Mouse (Mus musculus) kidney, adult 2 months (tissue): ENCODE measurements around the gene Haspin. TPM values are rescaled to one million over a fixed set of nuclear protein-coding genes. Genes with fewer than 3 reads are reported as not detected.

Experiments
- DNase-seq: peaks from one replicate; pipeline ENCODE4 v3.0.0; 2021
- H3K27ac ChIP-seq: fragments of 200-500 bp; 2 replicates; pipeline ENCODE4 v1.5.1; 2012; ENCODE audit warnings: low read depth, low read length, control low read depth, inconsistent platforms; ENCODE audit not compliant: insufficient read depth
- H3K27me3 ChIP-seq: fragments of 200-500 bp; replicated peaks from 2 replicates; pipeline ENCODE4 v1.6.1; 2012; ENCODE audit warnings: mild to moderate bottlenecking, moderate library complexity, low read length, inconsistent platforms; ENCODE audit not compliant: control insufficient read depth, insufficient read depth
- H3K36me3 ChIP-seq: fragments of 200-500 bp; 2 replicates; pipeline ENCODE4 v1.6.1; 2012; ENCODE audit warnings: mild to moderate bottlenecking, moderate library complexity, low read length, inconsistent platforms; ENCODE audit not compliant: control insufficient read depth, insufficient read depth
- H3K4me1 ChIP-seq: fragments of 200-500 bp; 2 replicates; pipeline ENCODE4 v1.6.1; 2011; ENCODE audit warnings: low read length; ENCODE audit not compliant: control insufficient read depth, insufficient read depth
- H3K4me3 ChIP-seq: fragments of 200-500 bp; 2 replicates; pipeline ENCODE4 v1.5.1; 2011; ENCODE audit warnings: mild to moderate bottlenecking, low read depth, low read length, control low read depth; ENCODE audit not compliant: insufficient read depth
- CTCF ChIP-seq: fragments of 200-500 bp; conservative IDR thresholded peaks from 2 replicates; pipeline ENCODE4 v1.5.1; 2011; ENCODE audit warnings: low read depth, mild to moderate bottlenecking, control low read depth, low read length, moderate library complexity, mixed read lengths; ENCODE audit not compliant: insufficient read depth, insufficient read length
- POLR2A ChIP-seq: fragments of 200-500 bp; IDR thresholded peaks from one replicate; pipeline ENCODE4 v1.6.1; 2011; ENCODE audit warnings: low read depth, low read length, control low read depth
- WGBS: fragments of 180-500 bp; shearing (Covaris S2); methylation state at CpG from one replicate; pipeline ENCODE4 v1.1.7; 2018; 5-methylcytosine and 5-hydroxymethylcytosine counted together
- polyA plus RNA-seq: library from polyadenylated mRNA; depleted of rRNA; stranded (reverse); fragments of >200 nt; gene quantifications from 2 replicates; pipeline ENCODE4 v1.2.3, GENCODE M21; 2012

Gene Haspin
- polyA plus RNA-seq, 1 experiment = 1.3 TPM

DNA sequence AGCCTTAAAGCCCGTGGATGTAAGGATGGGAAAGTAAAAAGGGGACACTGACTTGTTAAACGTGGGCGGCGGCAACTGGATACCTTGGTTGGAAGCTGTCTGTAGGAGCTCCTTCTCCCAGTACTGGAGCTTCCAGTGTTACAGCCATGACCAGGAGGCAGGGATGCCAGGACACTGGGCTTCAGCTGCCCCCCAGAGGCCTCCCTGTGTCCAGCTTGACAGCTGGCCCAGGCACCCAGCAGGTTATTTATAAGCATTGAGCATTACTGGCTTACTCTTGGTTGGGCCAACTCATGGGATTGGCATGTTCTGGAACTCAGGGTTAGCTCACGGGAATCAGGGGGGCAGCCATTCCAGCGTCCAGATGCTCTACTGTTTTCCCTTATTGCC, 22.7 kb upstream of the Haspin start:
- TF ChIP-seq CTCF (no peak), POLR2A (no peak)
- no peaks in the 10 kb centered on the region for H3K27me3 ChIP-seq
- 25% methylated on average over 6 of the region's 6 CpGs for WGBS
- H3K36me3 ChIP-seq = no peaks in the 10 kb centered on the region
- H3K4me3 ChIP-seq = peak overlapping the region; percentile 42
- DNase-seq = peak; percentile 66
- H3K4me1 ChIP-seq = peaks cover 6% of the 10 kb centered on the region; the same call in 1 of the 2 replicates
- peak overlapping the region; percentile 67 for H3K27ac ChIP-seq

DNA sequence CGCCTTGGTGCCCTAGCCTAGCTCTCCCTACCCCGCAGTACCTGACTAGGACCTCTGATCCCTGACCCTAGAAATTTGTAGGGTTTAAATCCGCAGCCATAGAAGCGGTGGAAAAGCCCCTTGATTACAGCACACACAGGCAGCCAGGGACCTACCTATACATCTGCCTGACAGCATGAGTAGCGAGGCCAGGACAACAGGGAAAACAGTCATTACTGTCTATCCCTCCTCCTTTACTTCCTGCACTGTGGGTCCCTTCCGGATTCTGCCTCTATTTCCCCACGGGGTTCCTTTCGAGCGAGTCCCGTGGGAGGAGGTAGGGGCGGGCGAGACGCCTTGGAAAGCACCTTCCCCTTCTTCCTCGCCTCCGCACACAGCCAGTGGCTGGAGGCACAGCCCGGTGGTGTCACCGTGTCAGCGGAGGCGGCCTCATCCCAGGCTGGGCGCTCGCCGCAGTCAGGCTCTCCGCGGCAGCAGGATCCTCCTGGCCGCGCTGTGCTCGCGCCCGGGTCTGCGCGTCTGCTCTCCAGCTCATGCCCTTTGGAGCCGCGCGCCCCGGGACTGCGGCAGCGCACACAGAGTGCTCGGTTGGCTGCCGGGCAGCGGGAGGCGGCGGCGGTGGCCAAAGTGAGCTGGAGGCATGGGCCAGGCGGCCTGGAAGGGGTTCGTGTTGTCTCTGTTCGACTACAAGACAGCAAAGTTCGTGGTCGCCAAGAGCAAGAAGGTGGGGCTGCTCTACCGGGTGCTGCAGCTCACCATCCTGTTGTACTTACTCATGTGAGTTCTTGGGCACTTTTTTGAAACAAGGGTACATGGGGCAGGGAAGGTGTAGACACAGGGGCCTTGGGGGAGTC, 22.1 kb upstream of the Haspin start, which contains the start of gene P2rx5:
P2rx5 (plus strand) TSS at position 465 of the 854 bp plus-strand sequence.
- 5% methylated on average over 49 of the region's 49 CpGs for WGBS
- Histone ChIP-seq H3K36me3 (no peaks in the 10 kb centered on the region), H3K27ac (peak within 1 kb of the TSS; percentile 67), H3K4me1 (peaks cover 6% of the 10 kb centered on the region; the same call in 1 of the 2 replicates), H3K27me3 (no peaks in the 10 kb centered on the region), H3K4me3 (peak within 1 kb of the TSS; percentile 42)
- TF ChIP-seq POLR2A (no peak), CTCF (no peak)
- peak; percentile 78 for DNase-seq

DNA sequence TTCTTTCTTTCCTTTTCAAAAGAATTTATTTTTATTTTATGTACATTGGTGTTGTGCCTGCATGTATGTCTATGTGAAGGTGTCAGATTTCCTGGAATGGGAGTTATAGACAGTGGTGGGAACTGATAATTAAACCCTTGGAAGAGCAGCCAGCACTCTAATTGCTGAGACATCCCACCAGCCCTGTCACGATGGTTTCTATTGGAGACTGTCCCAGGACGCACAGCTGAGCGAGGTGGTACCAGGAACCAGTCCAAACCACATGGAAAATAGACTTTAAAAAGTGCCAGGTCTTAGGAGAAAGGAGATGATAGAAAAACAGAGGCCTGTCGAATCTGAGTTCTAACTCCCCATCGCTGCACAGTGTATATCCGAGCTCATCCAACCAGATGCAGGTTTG, 17.0 kb upstream of the Haspin start:
- Histone ChIP-seq H3K36me3 (no peaks in the 10 kb centered on the region), H3K27ac (no peak overlapping the region), H3K4me3 (no peak overlapping the region), H3K4me1 (0 out of 2 replicates have a peak, but pooled peaks cover 3% of the 10 kb centered on the region), H3K27me3 (no peaks in the 10 kb centered on the region)
- no peak for TF ChIP-seq CTCF
- no peak for TF ChIP-seq POLR2A
- 75% methylated on average over 6 of the region's 6 CpGs for WGBS
- no peak for DNase-seq

DNA sequence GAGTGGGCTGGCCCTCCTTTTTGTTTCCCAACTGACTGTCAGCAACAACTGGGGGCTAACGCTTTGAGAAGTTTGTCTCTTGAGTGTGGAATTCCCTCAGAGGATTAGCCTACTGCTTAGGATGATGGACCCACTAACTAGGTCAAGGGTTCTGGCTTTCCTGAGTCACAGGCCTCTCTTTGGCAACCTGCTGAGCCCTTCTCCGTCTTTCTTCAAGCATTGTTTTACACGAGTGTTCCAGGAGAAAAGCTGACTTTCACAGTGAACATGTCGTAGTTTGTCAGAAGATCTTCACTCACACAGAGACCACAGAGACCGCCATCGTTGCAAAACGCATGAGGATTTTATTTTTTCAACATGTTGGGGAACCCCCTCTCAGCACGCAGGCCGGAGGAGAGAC, 10.1 kb upstream of the Haspin start:
- no peaks in the 10 kb centered on the region for H3K27me3 ChIP-seq
- TF ChIP-seq POLR2A (no peak), CTCF (no peak)
- H3K27ac ChIP-seq = no peak overlapping the region
- DNase-seq = no peak
- WGBS = 86% methylated on average over 9 of the region's 9 CpGs
- peaks cover 2% of the 10 kb centered on the region; the same call in 1 of the 2 replicates for H3K4me1 ChIP-seq
- H3K36me3 ChIP-seq = no peaks in the 10 kb centered on the region
- no peak overlapping the region for H3K4me3 ChIP-seq

DNA sequence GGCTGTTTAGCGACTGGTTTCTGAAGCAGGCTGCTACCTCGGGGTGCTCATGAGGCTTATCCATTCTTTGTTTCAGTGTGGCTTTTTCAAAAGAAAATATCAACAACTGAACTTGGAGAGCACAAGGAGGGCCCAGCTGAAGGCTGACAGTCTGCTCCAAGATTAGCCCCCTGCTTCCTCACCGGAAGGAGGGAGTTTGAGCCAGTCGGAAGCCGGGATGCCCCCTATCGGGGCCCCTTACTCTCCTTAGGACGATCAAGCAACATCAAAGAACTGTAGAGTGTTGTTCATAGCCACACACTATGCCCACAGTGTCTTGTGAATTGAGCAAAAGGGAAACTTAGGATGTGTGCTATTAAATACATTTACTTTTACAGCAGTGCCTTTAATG, 8.9 kb upstream of the Haspin start:
- WGBS = 57% methylated on average over 7 of the region's 7 CpGs
- DNase-seq = no peak
- Histone ChIP-seq H3K4me3 (no peak overlapping the region), H3K27me3 (no peaks in the 10 kb centered on the region), H3K36me3 (no peaks in the 10 kb centered on the region), H3K27ac (peak overlapping the region; percentile 36; the same call in 1 of the 2 replicates), H3K4me1 (peaks cover 2% of the 10 kb centered on the region; the same call in 1 of the 2 replicates)
- TF ChIP-seq POLR2A (no peak), CTCF (no peak)

DNA sequence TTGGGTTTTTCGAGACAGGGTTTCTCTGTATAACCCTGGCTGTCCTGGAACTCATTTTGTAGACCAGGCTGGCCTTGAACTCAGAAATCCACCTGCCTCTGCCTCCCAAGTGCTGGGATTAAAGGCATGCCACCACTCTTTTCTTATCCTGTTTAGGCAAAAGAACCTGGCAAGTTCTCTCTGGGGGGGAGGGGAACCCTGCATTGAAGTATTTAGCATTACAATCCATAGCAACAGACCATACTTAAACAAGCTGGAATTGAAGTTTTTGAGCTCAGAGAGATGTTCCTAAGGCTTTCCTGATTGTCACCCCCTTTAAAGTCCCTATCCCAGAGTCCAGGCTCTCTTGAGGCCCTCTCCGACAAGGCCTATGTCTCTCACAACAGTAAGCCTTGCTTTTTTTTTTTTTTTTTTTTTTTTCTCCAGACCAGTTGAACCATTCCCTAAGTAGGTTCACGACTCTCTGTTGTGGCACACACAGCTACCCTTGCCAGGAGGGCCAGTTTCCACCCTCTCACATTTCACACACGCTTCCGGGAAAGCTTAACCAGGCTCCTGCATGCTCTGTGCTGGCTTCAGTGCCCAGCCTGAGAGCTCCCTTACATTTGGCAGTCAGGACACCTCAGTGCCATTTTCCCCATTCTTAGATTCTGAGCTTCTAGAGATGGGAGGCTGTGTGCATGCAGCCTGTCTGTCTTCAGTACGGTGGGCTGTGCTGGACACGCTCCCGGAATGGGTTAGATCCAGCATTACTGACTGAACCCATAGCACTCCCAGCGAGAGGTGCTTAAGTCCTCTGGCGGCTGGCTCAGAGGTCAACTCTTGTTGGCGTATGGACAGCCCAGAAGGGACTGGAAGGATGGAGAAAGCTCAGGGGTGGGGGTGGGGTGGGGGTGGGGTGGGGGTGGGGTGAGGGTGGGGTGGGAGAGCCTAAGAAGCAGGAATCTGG, 8.2 kb upstream of the Haspin start:
- WGBS = 49% methylated on average over 11 of the region's 11 CpGs
- TF ChIP-seq CTCF = no peak
- TF ChIP-seq POLR2A = no peak
- H3K4me3 ChIP-seq = no peak overlapping the region

More for the DNA sequence above, 8.2 kb upstream of the Haspin start:
- Histone ChIP-seq H3K27me3 (no peaks in the 10 kb centered on the region), H3K27ac (peak overlapping the region; percentile 79; the same call in 1 of the 2 replicates), H3K4me1 (peaks cover 2% of the 10 kb centered on the region; the same call in 1 of the 2 replicates), H3K36me3 (no peaks in the 10 kb centered on the region)
- DNase-seq = peak; percentile 60
